Mouse (Mus musculus) lung, embryonic 14.5 days (tissue): Measurements from ENCODE around the gene Wdr17. TPM values are rescaled to one million over a fixed set of nuclear protein-coding genes. Genes with fewer than 3 reads are reported as not detected.

Experiments
- ATAC-seq: fragments of 200-750 bp; cut with Nextera tagmentation; 2 replicates; pipeline ENCODE4 v1.8.0; 2017; ENCODE audit warnings: mild to moderate bottlenecking, moderate TSS enrichment, moderate library complexity; ENCODE audit not compliant: insufficient read depth
- DNase-seq: peaks from one replicate; pipeline ENCODE4 v3.0.0-alpha.2; 2015
- H3K27ac ChIP-seq: fragments of 300-500 bp; sonication (generic); 2 replicates; pipeline ENCODE4 v1.5.1; 2014; ENCODE audit warnings: low read depth, mild to moderate bottlenecking, moderate library complexity
- H3K27me3 ChIP-seq: fragments of 300-500 bp; sonication (generic); 2 replicates; pipeline ENCODE4 v1.6.1; 2014; ENCODE audit warnings: low read length, control low read depth; ENCODE audit not compliant: insufficient read depth
- H3K36me3 ChIP-seq: fragments of 300-500 bp; sonication (generic); 2 replicates; pipeline ENCODE4 v1.6.1; 2014; ENCODE audit warnings: control low read depth; ENCODE audit not compliant: insufficient read depth
- H3K4me1 ChIP-seq: fragments of 300-500 bp; sonication (generic); 2 replicates; pipeline ENCODE4 v1.6.1; 2014; ENCODE audit warnings: antibody characterized with exemption, control low read depth; ENCODE audit not compliant: insufficient read depth
- H3K4me2 ChIP-seq: fragments of 300-500 bp; sonication (generic); 2 replicates; pipeline ENCODE4 v1.6.1; 2014; ENCODE audit warnings: mild to moderate bottlenecking
- H3K4me3 ChIP-seq: fragments of 300-500 bp; sonication (generic); 2 replicates; pipeline ENCODE4 v1.5.1; 2014; ENCODE audit warnings: low read depth, low read length
- H3K9ac ChIP-seq: fragments of 300-500 bp; sonication (generic); 2 replicates; pipeline ENCODE4 v1.6.1; 2014
- H3K9me3 ChIP-seq: fragments of 300-500 bp; sonication (generic); 2 replicates; pipeline ENCODE4 v1.6.1; 2016; ENCODE audit warnings: low read depth, low read length, control low read depth
- CTCF ChIP-seq: IDR thresholded peaks from 2 replicates; pipeline ENCODE4 v1.5.1; 2016; ENCODE audit warnings: antibody characterized with exemption, low read depth
- WGBS: fragments of 180-500 bp; shearing (Covaris S2); extraction: QIAGEN DNeasy Blood & Tissue Kit; methylation state at CpG from one replicate; pipeline ENCODE4 v1.1.7; 2014; 5-methylcytosine and 5-hydroxymethylcytosine counted together
- polyA plus RNA-seq: library from polyadenylated mRNA; unstranded; fragments of >200 nt; fragmentation: Nextera tagmentation; extraction: Ambion mirVana; gene quantifications from 2 replicates; pipeline ENCODE4 v1.2.1, GENCODE M21; 2014

Gene Wdr17
- polyA plus RNA-seq, 1 experiment from 2014 or later: 0.96 TPM

GRCm38 (mm10) chr8:54894637-54895322 lies 7.8 kb upstream of the Wdr17 start:
- H3K36me3 ChIP-seq: no peaks in the 10 kb centered on the region
- H3K4me1 ChIP-seq: no peaks in the 10 kb centered on the region
- no peak for TF ChIP-seq CTCF
- ATAC-seq: no peak
- no peak overlapping the region for H3K4me3 ChIP-seq
- H3K9me3 ChIP-seq: no peaks in the 10 kb centered on the region
- no peak for DNase-seq
- 82% methylated on average over 2 of the region's 2 CpGs for WGBS
- no peaks in the 10 kb centered on the region for H3K27me3 ChIP-seq
- no peak overlapping the region for H3K27ac ChIP-seq
- H3K9ac ChIP-seq: no peak overlapping the region
- H3K4me2 ChIP-seq: no peak overlapping the region

DNA sequence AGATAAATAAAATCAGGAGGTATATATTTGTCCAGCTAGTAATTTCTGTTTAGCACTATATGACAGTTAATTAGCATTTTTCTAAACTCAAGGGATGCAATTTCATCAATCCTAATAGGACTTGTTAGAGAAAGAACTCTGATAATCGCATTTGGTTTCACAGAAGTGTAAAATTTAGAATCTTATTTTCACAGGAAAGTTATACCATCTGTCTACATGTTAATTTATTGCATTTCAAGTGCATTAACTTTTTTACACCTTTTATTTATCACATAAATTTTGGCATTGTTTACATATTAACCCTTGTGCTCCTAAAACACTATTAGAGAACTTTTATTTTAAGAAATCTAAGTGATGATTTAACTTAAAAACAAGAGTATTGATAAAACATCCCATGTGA lies 7.2 kb upstream of the Wdr17 start:
- Histone ChIP-seq H3K9me3 (no peaks in the 10 kb centered on the region), H3K4me1 (no peaks in the 10 kb centered on the region), H3K9ac (no peak overlapping the region), H3K27ac (no peak overlapping the region), H3K4me2 (no peak overlapping the region), H3K4me3 (no peak overlapping the region), H3K27me3 (no peaks in the 10 kb centered on the region), H3K36me3 (no peaks in the 10 kb centered on the region)
- DNase-seq (no peak), ATAC-seq (no peak)
- TF ChIP-seq CTCF: no peak
- WGBS: 91% methylated on average over 1 of the region's 1 CpGs

GRCm38 (mm10) chr8:54886560-54886959 lies 424 bp downstream of the Wdr17 start:
- no peak overlapping the region for H3K9ac ChIP-seq
- H3K9me3 ChIP-seq: no peaks in the 10 kb centered on the region
- no peak overlapping the region for H3K4me2 ChIP-seq
- no peak overlapping the region for H3K27ac ChIP-seq
- TF ChIP-seq CTCF: no peak
- 86% methylated on average over 4 of the region's 4 CpGs for WGBS
- H3K4me1 ChIP-seq: no peaks in the 10 kb centered on the region
- no peak overlapping the region for H3K4me3 ChIP-seq
- ATAC-seq (no peak), DNase-seq (no peak)
- no peaks in the 10 kb centered on the region for H3K27me3 ChIP-seq
- H3K36me3 ChIP-seq: no peaks in the 10 kb centered on the region

DNA sequence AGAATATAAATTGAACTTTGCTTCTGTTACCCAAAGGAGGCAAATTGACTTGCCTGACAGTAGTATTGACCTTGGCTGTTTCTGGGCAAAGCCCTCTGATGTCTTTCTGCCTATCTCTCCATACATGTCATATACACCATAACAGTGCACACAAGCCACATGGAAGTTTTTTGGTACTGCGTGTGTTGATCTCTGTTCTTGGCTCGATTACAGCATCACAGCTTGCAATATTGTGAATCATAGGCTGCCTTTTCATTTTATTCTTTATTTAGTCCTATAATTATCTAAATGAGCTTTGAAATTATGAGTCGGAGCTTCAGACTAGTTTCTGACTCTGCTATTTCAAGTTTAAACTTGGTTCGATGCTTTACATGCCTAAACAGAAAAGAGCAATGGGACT lies 10.5 kb downstream of the Wdr17 start:
- H3K9ac ChIP-seq: no peak overlapping the region
- 85% methylated on average over 4 of the region's 4 CpGs for WGBS
- DNase-seq: no peak
- H3K27ac ChIP-seq: no peak overlapping the region
- H3K4me3 ChIP-seq: no peak overlapping the region
- H3K9me3 ChIP-seq: no peaks in the 10 kb centered on the region
- ATAC-seq: no peak
- H3K4me1 ChIP-seq: no peaks in the 10 kb centered on the region
- no peaks in the 10 kb centered on the region for H3K27me3 ChIP-seq
- H3K36me3 ChIP-seq: no peaks in the 10 kb centered on the region
- no peak overlapping the region for H3K4me2 ChIP-seq
- TF ChIP-seq CTCF: no peak

- 75% methylated on average over 1 of the region's 1 CpGs for WGBS
Observed at GRCm38 (mm10) chr8:54864761-54865064, 22.3 kb downstream of the Wdr17 start.

GRCm38 (mm10) chr8:54864038-54864760 lies 22.8 kb downstream of the Wdr17 start:
- Histone ChIP-seq H3K27ac (no peak overlapping the region), H3K4me1 (no peaks in the 10 kb centered on the region), H3K4me2 (no peak overlapping the region), H3K27me3 (no peaks in the 10 kb centered on the region), H3K4me3 (no peak overlapping the region), H3K9ac (no peak overlapping the region), H3K9me3 (no peaks in the 10 kb centered on the region), H3K36me3 (no peaks in the 10 kb centered on the region)
- TF ChIP-seq CTCF: no peak
- ATAC-seq (no peak), DNase-seq (no peak)
- 54% methylated on average over 4 of the region's 4 CpGs for WGBS

More at GRCm38 (mm10) chr8:54864761-54865064, 22.3 kb downstream of the Wdr17 start:
- DNase-seq: no peak
- Histone ChIP-seq H3K27me3 (no peaks in the 10 kb centered on the region), H3K9me3 (no peaks in the 10 kb centered on the region), H3K27ac (no peak overlapping the region), H3K4me2 (no peak overlapping the region), H3K36me3 (no peaks in the 10 kb centered on the region), H3K4me1 (no peaks in the 10 kb centered on the region), H3K4me3 (no peak overlapping the region), H3K9ac (no peak overlapping the region)
- no peak for ATAC-seq
- TF ChIP-seq CTCF: no peak

GRCm38 (mm10) chr8:54836029-54836959 lies 50.7 kb downstream of the Wdr17 start:
- no peak overlapping the region for H3K4me2 ChIP-seq
- H3K9ac ChIP-seq: no peak overlapping the region
- no peak for TF ChIP-seq CTCF
- H3K4me3 ChIP-seq: no peak overlapping the region
- H3K27me3 ChIP-seq: no peaks in the 10 kb centered on the region
- DNase-seq: no peak
- no peaks in the 10 kb centered on the region for H3K36me3 ChIP-seq
- WGBS: 88% methylated on average over 5 of the region's 5 CpGs
- no peak for ATAC-seq
- no peaks in the 10 kb centered on the region for H3K4me1 ChIP-seq
- H3K9me3 ChIP-seq: no peaks in the 10 kb centered on the region
- no peak overlapping the region for H3K27ac ChIP-seq
